Mouse (Mus musculus) stomach, postnatal 0 days (tissue): ENCODE data around the gene Ip6k3. TPM values are rescaled to one million over a fixed set of nuclear protein-coding genes. Genes with fewer than 3 reads are reported as not detected.

Source experiments
- ATAC-seq: fragments of 200-750 bp; cut with Nextera tagmentation; 2 replicates; pipeline ENCODE4 v1.8.0; 2017; ENCODE audit not compliant: low FRiP score, low TSS enrichment
- DNase-seq: peaks from one replicate; pipeline ENCODE4 v3.0.0-alpha.2; 2016; ENCODE audit warnings: low spot score
- H3K27ac ChIP-seq: fragments of 300-500 bp; sonication (generic); replicated peaks from 2 replicates; pipeline ENCODE4 v1.5.1; 2014; ENCODE audit warnings: mild to moderate bottlenecking, control low read depth
- H3K27me3 ChIP-seq: fragments of 300-500 bp; sonication (generic); 2 replicates; pipeline ENCODE4 v1.6.1; 2014; ENCODE audit warnings: low read length; ENCODE audit not compliant: control insufficient read depth, insufficient read depth
- H3K36me3 ChIP-seq: fragments of 300-500 bp; sonication (generic); 2 replicates; pipeline ENCODE4 v1.6.1; 2014; ENCODE audit warnings: low read length, mixed read lengths; ENCODE audit not compliant: control insufficient read depth, insufficient read depth
- H3K4me1 ChIP-seq: fragments of 300-500 bp; sonication (generic); replicated peaks from 2 replicates; pipeline ENCODE4 v1.6.1; 2014; ENCODE audit warnings: antibody characterized with exemption; ENCODE audit not compliant: control insufficient read depth, insufficient read depth
- H3K4me2 ChIP-seq: fragments of 300-500 bp; sonication (generic); replicated peaks from 2 replicates; pipeline ENCODE4 v1.6.1; 2014; ENCODE audit warnings: low read depth, mild to moderate bottlenecking, control low read depth, moderate library complexity
- H3K4me3 ChIP-seq: fragments of 300-500 bp; sonication (generic); 2 replicates; pipeline ENCODE4 v1.5.1; 2014; ENCODE audit warnings: low read depth, low read length, control low read depth
- H3K9ac ChIP-seq: fragments of 300-500 bp; sonication (generic); 2 replicates; pipeline ENCODE4 v1.6.1; 2014; ENCODE audit warnings: mild to moderate bottlenecking, low read length, control low read depth, mixed read lengths
- H3K9me3 ChIP-seq: fragments of 300-500 bp; sonication (generic); 2 replicates; pipeline ENCODE4 v1.6.1; 2016; ENCODE audit warnings: low read length; ENCODE audit not compliant: control insufficient read depth
- CTCF ChIP-seq: IDR thresholded peaks from 2 replicates; pipeline ENCODE4 v1.5.1; 2016; ENCODE audit warnings: antibody characterized with exemption, low read depth, mild to moderate bottlenecking, moderate library complexity
- EP300 ChIP-seq: optimal IDR thresholded peaks from 2 replicates; pipeline ENCODE3; 2016; ENCODE audit warnings: antibody characterized with exemption
- WGBS: fragments of 180-500 bp; shearing (Covaris S2); extraction: QIAGEN DNeasy Blood & Tissue Kit; methylation state at CpG from one replicate; pipeline ENCODE4 v1.1.7; 2014; 5-methylcytosine and 5-hydroxymethylcytosine counted together
- polyA plus RNA-seq: library from polyadenylated mRNA; unstranded; fragments of >200 nt; fragmentation: Nextera tagmentation; extraction: Ambion mirVana; gene quantifications from 2 replicates; pipeline ENCODE4 v1.2.1, GENCODE M21; 2015

Ip6k3 gene
- 0.13 and 0.16 TPM in 2 replicates for polyA plus RNA-seq

DNA sequence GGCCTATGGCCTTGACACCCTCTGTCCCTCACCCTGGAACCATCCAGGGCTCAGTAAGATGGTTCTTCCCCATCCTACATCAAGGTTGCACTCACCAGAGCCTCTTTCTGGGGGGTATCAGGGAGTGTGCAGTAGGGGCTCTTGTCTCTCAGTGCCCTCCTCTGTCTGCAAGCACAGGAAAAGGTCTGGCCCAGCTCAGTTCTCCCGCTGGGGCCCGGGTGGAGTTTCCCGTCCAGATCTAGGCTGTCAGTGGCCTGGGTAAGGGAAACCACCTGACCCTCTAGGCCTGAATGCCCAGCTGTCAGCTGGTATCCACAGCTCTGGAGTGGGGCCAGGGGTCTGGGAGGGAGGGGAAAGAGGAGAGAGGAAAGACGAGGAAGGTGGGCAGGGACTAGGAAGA lies at the start of gene Ip6k3:
Gene Ip6k3, minus strand, starts transcription at position 251 of the 400 bp plus-strand sequence.
- no peak for ATAC-seq
- no peak within 1 kb of the TSS for H3K9ac ChIP-seq
- WGBS = 45% methylated on average over 4 of the region's 4 CpGs

DNA sequence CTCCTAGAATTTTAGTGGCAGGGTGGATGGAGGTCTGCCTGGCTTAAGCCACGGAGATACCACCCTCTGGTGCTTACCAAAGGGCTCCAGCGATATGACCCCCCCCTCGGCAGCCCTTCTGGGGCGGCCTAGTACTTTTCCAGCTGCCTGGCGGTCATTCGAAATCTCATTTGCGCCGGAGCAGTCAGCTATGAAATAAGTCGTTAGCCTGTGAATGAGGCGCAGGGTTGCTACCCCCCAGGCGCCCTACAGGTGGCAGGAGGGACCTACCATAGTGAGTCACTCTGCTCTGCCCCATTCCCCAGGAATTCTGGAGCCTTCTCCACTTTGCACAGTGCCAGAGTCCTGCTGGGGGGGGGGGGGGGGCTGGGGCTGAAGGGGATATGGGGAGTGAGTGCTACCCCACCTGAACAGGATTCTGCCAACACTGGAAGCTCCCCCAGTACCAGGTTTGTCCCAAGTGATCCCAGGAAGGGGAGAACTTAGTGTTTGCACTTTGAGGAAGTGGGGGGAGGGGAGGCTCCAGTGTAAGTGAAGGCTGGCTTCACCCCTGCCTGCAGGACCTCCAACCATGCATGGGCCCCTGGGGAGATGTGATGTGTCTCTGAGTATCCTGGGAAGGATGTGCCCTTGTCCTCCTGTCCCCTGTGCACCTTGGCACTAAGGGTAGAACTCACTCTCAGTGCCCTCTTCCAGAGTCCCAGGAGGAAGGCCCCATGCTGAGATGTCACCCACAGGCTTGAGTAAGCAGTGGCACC lies 45.4 kb upstream of the Ip6k3 start:
- no peaks in the 10 kb centered on the region for H3K9me3 ChIP-seq
- H3K9ac ChIP-seq = no peak overlapping the region; the same call in 1 of the 2 replicates
- ATAC-seq = peak; percentile 81
- no peaks in the 10 kb centered on the region for H3K36me3 ChIP-seq
- H3K4me1 ChIP-seq = no peaks in the 10 kb centered on the region
- H3K27ac ChIP-seq = no peak overlapping the region
- WGBS = 9% methylated on average over 11 of the region's 11 CpGs
- H3K4me3 ChIP-seq = 0 out of 2 replicates have a peak overlapping the region, but pooled peaks have one; percentile 8
- TF ChIP-seq CTCF = peak; percentile 71
- no peak for TF ChIP-seq EP300
- peak overlapping the region; percentile 23; the same call in 1 of the 2 replicates for H3K4me2 ChIP-seq
- no peaks in the 10 kb centered on the region for H3K27me3 ChIP-seq
- DNase-seq = peak; percentile 83

More for the DNA sequence above, at the start of gene Ip6k3:
- no peaks in the 10 kb centered on the region for H3K9me3 ChIP-seq
- no peaks in the 10 kb centered on the region for H3K27me3 ChIP-seq
- no peak for DNase-seq
- TF ChIP-seq CTCF (no peak), EP300 (no peak)
- no peak within 1 kb of the TSS for H3K4me3 ChIP-seq
- H3K27ac ChIP-seq = no peak within 1 kb of the TSS
- H3K36me3 ChIP-seq = no peaks in the 10 kb centered on the region
- no peaks in the 10 kb centered on the region for H3K4me1 ChIP-seq
- H3K4me2 ChIP-seq = no peak within 1 kb of the TSS

DNA sequence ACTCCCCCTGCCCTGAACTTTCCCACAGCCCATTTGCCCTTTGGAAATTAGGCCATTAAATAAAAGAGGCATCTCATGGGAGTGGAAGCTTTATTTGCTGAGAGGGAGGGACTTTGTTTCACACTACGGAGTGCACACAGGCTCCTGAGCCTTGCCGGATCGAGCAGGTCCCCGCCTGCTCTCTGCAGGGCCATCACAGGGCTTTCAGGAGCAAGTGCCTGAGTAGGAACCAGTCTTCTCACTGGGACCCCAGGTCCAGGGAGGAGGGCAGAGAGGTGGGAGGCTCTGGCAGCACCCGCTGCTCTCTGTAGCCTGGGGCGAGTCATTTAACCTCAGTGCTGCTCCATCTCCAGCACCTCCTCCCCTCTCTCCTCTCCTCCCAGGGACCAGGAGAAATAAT lies 44.4 kb upstream of the Ip6k3 start:
- H3K9me3 ChIP-seq = no peaks in the 10 kb centered on the region
- peak; percentile 65 for ATAC-seq
- no peak overlapping the region for H3K27ac ChIP-seq
- peak; percentile 53 for DNase-seq
- H3K27me3 ChIP-seq = no peaks in the 10 kb centered on the region
- no peaks in the 10 kb centered on the region for H3K4me1 ChIP-seq
- 48% methylated on average over 6 of the region's 6 CpGs for WGBS
- no peaks in the 10 kb centered on the region for H3K36me3 ChIP-seq
- H3K4me3 ChIP-seq = no peak overlapping the region
- H3K9ac ChIP-seq = no peak overlapping the region
- no peak for TF ChIP-seq EP300
- no peak for TF ChIP-seq CTCF
- no peak overlapping the region for H3K4me2 ChIP-seq

DNA sequence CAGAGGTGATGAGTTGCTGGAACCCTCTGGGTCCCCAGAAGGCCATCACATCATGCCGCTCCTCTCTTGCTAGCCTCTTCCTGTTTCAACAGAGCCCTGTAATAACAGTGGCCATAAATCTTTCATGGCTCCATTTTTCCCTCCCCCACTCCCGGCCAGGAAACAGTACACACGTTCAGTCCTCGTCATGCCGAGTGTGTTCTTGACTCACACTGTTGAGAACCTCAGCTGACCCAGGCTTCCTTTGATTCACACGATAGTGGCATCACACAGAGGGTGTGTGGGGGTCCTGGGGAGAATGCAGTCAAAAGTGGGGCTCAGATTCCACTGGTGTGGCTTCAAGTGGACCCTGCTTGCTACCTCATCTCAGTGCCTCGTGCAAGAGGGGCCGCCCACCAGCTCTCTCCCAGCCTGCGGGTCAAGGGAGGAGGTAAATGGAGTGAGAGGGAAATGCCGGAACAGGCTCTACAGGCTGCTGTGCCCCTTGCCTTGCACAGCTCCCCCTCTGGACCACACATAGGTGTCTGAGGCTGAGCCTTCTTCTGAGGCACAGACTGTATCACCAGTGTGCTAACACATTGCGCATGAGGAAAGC lies 39.6 kb upstream of the Ip6k3 start:
- no peak overlapping the region for H3K4me2 ChIP-seq
- H3K27ac ChIP-seq = no peak overlapping the region
- 28% methylated on average over 11 of the region's 11 CpGs for WGBS
- H3K4me1 ChIP-seq = no peaks in the 10 kb centered on the region
- no peak for ATAC-seq
- H3K9ac ChIP-seq = no peak overlapping the region
- no peak for DNase-seq
- H3K27me3 ChIP-seq = no peaks in the 10 kb centered on the region
- H3K4me3 ChIP-seq = no peak overlapping the region
- TF ChIP-seq EP300 (no peak), CTCF (no peak)
- no peaks in the 10 kb centered on the region for H3K36me3 ChIP-seq
- no peaks in the 10 kb centered on the region for H3K9me3 ChIP-seq

DNA sequence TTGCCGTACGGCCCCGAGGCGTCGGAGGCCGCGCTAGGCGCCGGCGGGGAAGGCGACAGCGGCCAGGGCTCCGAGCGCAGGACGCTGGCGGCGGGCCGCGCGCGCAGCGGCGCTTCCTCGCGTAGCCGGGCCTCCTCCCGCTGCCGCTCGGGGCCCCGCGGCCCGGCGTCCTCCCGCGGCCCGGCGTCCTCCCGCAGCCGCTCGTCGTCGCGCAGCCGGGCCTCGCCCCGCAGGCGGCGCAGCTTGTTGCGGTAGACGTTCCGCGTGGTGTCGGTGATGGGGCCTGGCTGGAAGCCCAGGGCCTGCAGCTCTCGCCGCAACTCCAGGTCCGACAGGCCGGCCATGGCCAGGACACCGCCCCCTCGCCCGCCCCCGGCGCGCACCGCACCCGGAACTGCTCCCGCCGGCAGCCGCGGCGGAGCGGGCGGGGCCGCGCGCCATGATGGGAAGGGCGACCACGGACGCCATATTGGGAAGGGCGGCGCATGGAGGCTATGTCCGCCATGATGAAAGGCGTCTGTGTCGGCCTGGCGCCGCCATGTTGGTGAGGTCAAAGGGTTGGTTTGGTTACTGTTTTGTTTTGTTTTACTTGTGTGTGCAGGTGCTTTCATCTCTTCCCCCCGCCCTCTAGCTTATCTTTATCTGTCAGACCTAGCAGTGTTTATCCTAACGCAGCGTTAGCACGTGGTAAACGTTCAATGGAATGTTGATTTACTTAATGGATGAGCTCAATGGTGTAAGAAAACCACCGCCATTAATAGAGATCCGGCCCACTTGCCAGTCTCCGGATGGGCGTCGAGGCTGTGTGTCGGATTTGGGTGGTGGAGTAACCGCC lies 36.7 kb upstream of the Ip6k3 start, which contains the start of gene Lemd2:
Gene Lemd2, minus strand, starts transcription at position 395 of the 835 bp plus-strand sequence.
- Histone ChIP-seq H3K4me2 (peak within 1 kb of the TSS; percentile 91), H3K9me3 (no peaks in the 10 kb centered on the region), H3K4me1 (no peaks in the 10 kb centered on the region), H3K27ac (peak within 1 kb of the TSS; percentile 98), H3K9ac (peak within 1 kb of the TSS; percentile 95), H3K27me3 (no peaks in the 10 kb centered on the region), H3K4me3 (peak within 1 kb of the TSS; percentile 86), H3K36me3 (peaks cover 19% of the 10 kb centered on the region)
- TF ChIP-seq CTCF (no peak; the same call in 1 of the 2 replicates), EP300 (no peak)
- ATAC-seq (peak; percentile 95), DNase-seq (peak; percentile 97)
- 4% methylated on average over 61 of the region's 97 CpGs for WGBS
